Mouse (Mus musculus) erythroblast, embryonic 14.5 days (primary cell): ENCODE results near the gene Ltc4s.

Experiments used
- GATA1 ChIP-seq: IDR thresholded peaks from 2 replicates; pipeline ENCODE4 v1.6.1; 2012; ENCODE audit warnings: low read length, inconsistent platforms, mixed read lengths
- TAL1 ChIP-seq: IDR thresholded peaks from 3 replicates; pipeline ENCODE4 v1.6.1; 2012; ENCODE audit warnings: low read length, inconsistent platforms, mixed read lengths

DNA sequence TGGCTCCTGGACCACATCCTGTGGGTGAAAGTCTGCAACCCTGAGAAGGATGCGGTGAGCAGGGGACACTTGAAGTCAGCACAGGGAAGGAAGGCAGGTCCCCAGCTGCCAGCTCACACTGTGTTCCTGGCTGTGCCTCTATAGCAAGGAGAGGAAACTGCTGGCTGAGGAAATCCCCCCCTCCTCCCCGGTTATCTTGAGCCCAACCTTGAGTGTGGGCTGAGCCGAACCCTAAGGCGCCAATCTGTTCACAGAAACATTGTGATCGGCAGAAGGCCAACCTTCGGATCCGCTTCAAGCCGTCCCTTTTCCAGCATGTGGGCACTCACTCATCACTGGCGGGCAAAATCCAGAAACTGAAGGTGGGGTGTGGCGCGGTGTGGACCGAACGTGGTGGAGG lies 5.4 kb downstream of the Ltc4s start:
- TF ChIP-seq TAL1, result no peak
- TF ChIP-seq GATA1, result no peak
